Mouse (Mus musculus) forebrain, embryonic 14.5 days (tissue): ENCODE results near the gene Tmem247. TPM values are rescaled to one million over a fixed set of nuclear protein-coding genes. Genes with fewer than 3 reads are reported as not detected.

Source experiments
- ATAC-seq: fragments of 200-750 bp; cut with Nextera tagmentation; 2 replicates; pipeline ENCODE4 v1.8.0; 2017; ENCODE audit warnings: mild to moderate bottlenecking, moderate library complexity
- DNase-seq: peaks from one replicate; pipeline ENCODE4 v3.0.0-alpha.2; 2015; ENCODE audit warnings: low spot score
- H3K27ac ChIP-seq: fragments of 300-500 bp; sonication (generic); 2 replicates; pipeline ENCODE4 v1.5.1; 2014; ENCODE audit warnings: low read depth, mild to moderate bottlenecking, control low read depth, low read length, moderate library complexity
- H3K27me3 ChIP-seq: fragments of 300-500 bp; sonication (generic); replicated peaks from 2 replicates; pipeline ENCODE4 v1.6.1; 2014; ENCODE audit warnings: low read length, control low read depth, mixed read lengths; ENCODE audit not compliant: control insufficient read depth, insufficient read depth
- H3K36me3 ChIP-seq: fragments of 300-500 bp; sonication (generic); 2 replicates; pipeline ENCODE4 v1.6.1; 2014; ENCODE audit warnings: low read length, control low read depth; ENCODE audit not compliant: control insufficient read depth, insufficient read depth
- H3K4me1 ChIP-seq: fragments of 300-500 bp; sonication (generic); 2 replicates; pipeline ENCODE4 v1.6.1; 2014; ENCODE audit warnings: antibody characterized with exemption, low read length, control low read depth; ENCODE audit not compliant: control insufficient read depth, insufficient read depth
- H3K4me2 ChIP-seq: fragments of 300-500 bp; sonication (generic); 2 replicates; pipeline ENCODE4 v1.6.1; 2014; ENCODE audit warnings: mild to moderate bottlenecking, control low read depth, low read length
- H3K4me3 ChIP-seq: fragments of 300-500 bp; sonication (generic); 2 replicates; pipeline ENCODE4 v1.5.1; 2014; ENCODE audit warnings: low read depth, low read length, control low read depth
- H3K9ac ChIP-seq: fragments of 300-500 bp; sonication (generic); 2 replicates; pipeline ENCODE4 v1.6.1; 2014; ENCODE audit warnings: mild to moderate bottlenecking, low read length, control low read depth, moderate library complexity
- H3K9me3 ChIP-seq: fragments of 300-500 bp; sonication (generic); replicated peaks from 2 replicates; pipeline ENCODE4 v1.6.1; 2016; ENCODE audit warnings: low read length, control low read depth, mixed read lengths; ENCODE audit not compliant: control insufficient read depth
- WGBS: fragments of 180-500 bp; shearing (Covaris S2); extraction: QIAGEN DNeasy Blood & Tissue Kit; methylation state at CpG from one replicate; pipeline ENCODE4 v1.1.7; 2014; 5-methylcytosine and 5-hydroxymethylcytosine counted together
- polyA plus RNA-seq: library from polyadenylated mRNA; unstranded; fragments of >200 nt; fragmentation: Nextera tagmentation; extraction: Ambion mirVana; gene quantifications from 2 replicates; pipeline ENCODE4 v1.2.1, GENCODE M21; 2014

Tmem247 gene
- polyA plus RNA-seq, 1 experiment from 2014 or later = not detected

- DNase-seq = no peak
- Histone ChIP-seq H3K4me3 (no peak overlapping the region), H3K27me3 (no peaks in the 10 kb centered on the region), H3K9ac (no peak overlapping the region), H3K36me3 (0 out of 2 replicates have a peak, but pooled peaks cover 5% of the 10 kb centered on the region), H3K9me3 (no peaks in the 10 kb centered on the region), H3K4me1 (no peaks in the 10 kb centered on the region), H3K4me2 (no peak overlapping the region), H3K27ac (no peak overlapping the region)
- ATAC-seq = no peak
- WGBS = 88% methylated on average over 15 of the region's 15 CpGs
Measured at GRCm38 (mm10) chr17:86970026-86970750, 53.0 kb downstream of the Tmem247 start.

GRCm38 (mm10) chr17:86971036-86971435, 53.9 kb downstream of the Tmem247 start:
- Histone ChIP-seq H3K4me2 (no peak overlapping the region), H3K4me3 (no peak overlapping the region), H3K27me3 (no peaks in the 10 kb centered on the region), H3K9ac (no peak overlapping the region), H3K27ac (no peak overlapping the region), H3K4me1 (no peaks in the 10 kb centered on the region), H3K9me3 (no peaks in the 10 kb centered on the region), H3K36me3 (0 out of 2 replicates have a peak, but pooled peaks cover 5% of the 10 kb centered on the region)
- WGBS = 61% methylated on average over 5 of the region's 5 CpGs
- no peak for DNase-seq
- ATAC-seq = no peak

- Histone ChIP-seq H3K4me1 (no peaks in the 10 kb centered on the region), H3K36me3 (0 out of 2 replicates have a peak, but pooled peaks cover 5% of the 10 kb centered on the region), H3K4me2 (no peak overlapping the region), H3K27ac (no peak overlapping the region), H3K9ac (no peak overlapping the region), H3K4me3 (no peak overlapping the region), H3K9me3 (no peaks in the 10 kb centered on the region), H3K27me3 (no peaks in the 10 kb centered on the region)
- ATAC-seq = no peak
- no peak for DNase-seq
- 96% methylated on average over 7 of the region's 7 CpGs for WGBS
Measured at GRCm38 (mm10) chr17:86971860-86972259, 54.7 kb downstream of the Tmem247 start.

Other genes with a start within 250 kb of the Tmem247 start
- 6.1 and 6.4 TPM in 2 replicates for gene Epas1, start 163.6 kb upstream of the Tmem247 start, polyA plus RNA-seq
- gene Atp6v1e2, start 30.5 kb downstream of the Tmem247 start, polyA plus RNA-seq = not detected in 2 replicates
- 5.2 and 6.2 TPM in 2 replicates for gene Rhoq, start 45.7 kb downstream of the Tmem247 start, polyA plus RNA-seq
- gene Pigf, start 108.1 kb downstream of the Tmem247 start, polyA plus RNA-seq = 34.8 and 35.3 TPM in 2 replicates
- 249 and 265 TPM in 2 replicates for gene Cript, start 108.2 kb downstream of the Tmem247 start, polyA plus RNA-seq
- 13.2 and 15.4 TPM in 2 replicates for gene Socs5, start 190.3 kb downstream of the Tmem247 start, polyA plus RNA-seq